Mouse (Mus musculus) kidney, adult 2 months (tissue): ENCODE measurements around the gene Mrps27. TPM values are rescaled to one million over a fixed set of nuclear protein-coding genes. Genes with fewer than 3 reads are reported as not detected.
A peak's percentile ranks its signal among the peaks of the same experiment; 100 is the strongest.

Source experiments
- DNase-seq: peaks from one replicate; pipeline ENCODE4 v3.0.0; 2021
- H3K27ac ChIP-seq: fragments of 200-500 bp; 2 replicates; pipeline ENCODE4 v1.5.1; 2012; ENCODE audit warnings: low read depth, low read length, control low read depth, inconsistent platforms; ENCODE audit not compliant: insufficient read depth
- H3K27me3 ChIP-seq: fragments of 200-500 bp; replicated peaks from 2 replicates; pipeline ENCODE4 v1.6.1; 2012; ENCODE audit warnings: mild to moderate bottlenecking, moderate library complexity, low read length, inconsistent platforms; ENCODE audit not compliant: control insufficient read depth, insufficient read depth
- H3K36me3 ChIP-seq: fragments of 200-500 bp; 2 replicates; pipeline ENCODE4 v1.6.1; 2012; ENCODE audit warnings: mild to moderate bottlenecking, moderate library complexity, low read length, inconsistent platforms; ENCODE audit not compliant: control insufficient read depth, insufficient read depth
- H3K4me1 ChIP-seq: fragments of 200-500 bp; 2 replicates; pipeline ENCODE4 v1.6.1; 2011; ENCODE audit warnings: low read length; ENCODE audit not compliant: control insufficient read depth, insufficient read depth
- H3K4me3 ChIP-seq: fragments of 200-500 bp; 2 replicates; pipeline ENCODE4 v1.5.1; 2011; ENCODE audit warnings: mild to moderate bottlenecking, low read depth, low read length, control low read depth; ENCODE audit not compliant: insufficient read depth
- CTCF ChIP-seq: fragments of 200-500 bp; conservative IDR thresholded peaks from 2 replicates; pipeline ENCODE4 v1.5.1; 2011; ENCODE audit warnings: low read depth, mild to moderate bottlenecking, control low read depth, low read length, moderate library complexity, mixed read lengths; ENCODE audit not compliant: insufficient read depth, insufficient read length
- POLR2A ChIP-seq: fragments of 200-500 bp; IDR thresholded peaks from one replicate; pipeline ENCODE4 v1.6.1; 2011; ENCODE audit warnings: low read depth, low read length, control low read depth
- WGBS: fragments of 180-500 bp; shearing (Covaris S2); methylation state at CpG from one replicate; pipeline ENCODE4 v1.1.7; 2018; 5-methylcytosine and 5-hydroxymethylcytosine counted together
- polyA plus RNA-seq: library from polyadenylated mRNA; depleted of rRNA; stranded (reverse); fragments of >200 nt; gene quantifications from 2 replicates; pipeline ENCODE4 v1.2.3, GENCODE M21; 2012

Mrps27 gene
- polyA plus RNA-seq, 1 experiment = 26.7 TPM

DNA sequence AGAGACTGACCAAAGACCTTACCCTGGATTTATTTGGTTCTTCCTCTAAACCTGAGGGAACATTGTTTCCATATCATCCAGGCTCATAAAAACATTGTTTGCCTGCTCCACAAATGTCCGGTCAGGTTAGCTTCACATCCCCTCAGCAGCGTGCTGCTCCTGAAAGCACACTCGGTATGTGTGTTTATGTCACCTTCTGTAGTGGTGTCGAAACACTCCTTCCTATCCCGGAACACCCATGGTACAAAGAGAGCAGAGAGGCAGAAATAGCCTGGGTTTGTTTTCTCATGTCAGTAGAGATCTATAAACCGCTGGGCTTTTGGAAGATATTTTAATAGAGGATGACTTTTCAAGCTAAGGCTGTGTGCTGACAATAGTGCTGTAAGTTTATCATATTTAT, 32.5 kb downstream of the Mrps27 start:
- Histone ChIP-seq H3K4me3 (no peak overlapping the region), H3K36me3 (no peaks in the 10 kb centered on the region), H3K27me3 (no peaks in the 10 kb centered on the region), H3K4me1 (no peaks in the 10 kb centered on the region), H3K27ac (no peak overlapping the region)
- 84% methylated on average over 6 of the region's 6 CpGs for WGBS
- no peak for DNase-seq
- TF ChIP-seq CTCF (no peak), POLR2A (no peak)

DNA sequence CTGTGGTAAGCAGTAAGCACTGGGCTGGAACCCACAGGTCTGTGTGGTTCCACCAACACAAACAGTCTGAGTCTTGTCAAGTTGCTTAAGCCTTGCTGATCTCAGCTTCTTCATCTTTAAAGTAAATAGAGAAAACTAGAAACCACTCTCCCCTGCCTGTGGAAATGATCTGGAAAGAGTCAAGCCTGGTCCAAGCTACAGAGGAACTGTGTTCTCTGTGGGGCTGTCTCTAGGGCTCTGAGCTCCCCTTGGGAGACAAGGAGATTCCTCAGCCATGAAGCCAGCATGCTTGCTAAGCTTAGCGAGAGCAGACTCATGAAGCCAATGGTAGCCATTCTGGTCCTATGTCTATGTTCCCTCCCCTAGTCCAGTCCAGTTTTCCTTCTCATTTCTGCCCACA, 33.6 kb downstream of the Mrps27 start:
- 88% methylated on average over 1 of the region's 1 CpGs for WGBS
- no peak for DNase-seq
- Histone ChIP-seq H3K4me1 (no peaks in the 10 kb centered on the region), H3K27ac (no peak overlapping the region), H3K36me3 (no peaks in the 10 kb centered on the region), H3K27me3 (no peaks in the 10 kb centered on the region), H3K4me3 (no peak overlapping the region)
- TF ChIP-seq POLR2A (no peak), CTCF (no peak)

DNA sequence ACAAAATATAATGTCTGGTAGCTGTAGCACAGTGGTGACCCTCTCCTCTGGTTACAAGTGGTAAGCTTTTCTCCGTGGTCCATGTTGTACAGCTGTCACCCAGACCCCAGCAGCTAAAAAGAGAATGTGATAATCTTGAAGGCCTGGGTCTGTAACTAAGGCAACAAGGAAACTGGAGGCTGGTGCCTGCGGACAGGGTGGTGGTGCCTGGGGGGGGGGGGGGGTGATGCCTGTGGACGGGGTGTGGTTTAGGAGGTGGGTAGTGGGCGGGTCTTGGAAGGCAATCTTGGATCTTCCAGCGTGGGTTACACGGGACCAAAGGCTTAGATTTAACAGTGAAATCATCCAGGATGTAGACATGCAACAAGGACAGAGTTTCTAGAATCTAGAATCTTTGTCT, 37.8 kb downstream of the Mrps27 start:
- H3K27ac ChIP-seq = no peak overlapping the region
- no peaks in the 10 kb centered on the region for H3K36me3 ChIP-seq
- H3K27me3 ChIP-seq = no peaks in the 10 kb centered on the region
- H3K4me3 ChIP-seq = no peak overlapping the region
- TF ChIP-seq POLR2A = no peak
- 58% methylated on average over 6 of the region's 6 CpGs for WGBS
- DNase-seq = no peak
- H3K4me1 ChIP-seq = no peaks in the 10 kb centered on the region; the same call in 1 of the 2 replicates

DNA sequence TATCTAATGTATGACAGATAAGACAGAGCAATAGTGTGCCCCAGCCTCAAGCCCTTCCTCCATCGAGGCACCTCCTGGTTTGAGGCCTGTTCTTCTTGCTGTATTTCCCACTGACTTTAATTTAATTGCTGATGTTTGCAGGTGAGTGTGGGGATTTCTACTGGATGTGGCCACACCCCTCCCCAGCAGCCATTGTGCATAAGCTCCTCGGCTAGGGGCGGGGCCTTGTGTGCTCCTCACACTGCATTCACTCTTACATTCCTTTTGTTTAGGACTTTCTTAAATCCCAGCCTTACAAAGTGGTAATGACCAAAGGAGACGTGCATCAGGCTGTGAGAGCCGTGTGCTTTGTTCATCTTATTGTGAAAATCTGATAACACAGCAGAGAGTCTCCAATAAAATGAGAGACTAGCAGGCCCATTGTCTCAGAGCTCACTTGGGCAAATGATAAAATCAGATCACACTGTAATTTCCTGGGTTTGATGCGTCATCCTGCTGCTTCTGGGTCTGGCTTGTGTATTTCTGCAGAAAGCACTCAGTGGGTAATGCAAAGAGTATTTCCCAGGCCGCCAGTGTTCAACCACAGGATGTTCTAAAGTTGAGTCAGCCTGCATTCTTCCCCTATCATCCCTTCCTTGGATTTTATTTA, 40.1 kb downstream of the Mrps27 start:
- TF ChIP-seq CTCF (no peak), POLR2A (no peak)
- no peaks in the 10 kb centered on the region; the same call in 1 of the 2 replicates for H3K4me1 ChIP-seq
- no peak overlapping the region for H3K27ac ChIP-seq
- peak; percentile 43 for DNase-seq
- no peak overlapping the region for H3K4me3 ChIP-seq
- 80% methylated on average over 7 of the region's 7 CpGs for WGBS
- no peaks in the 10 kb centered on the region for H3K36me3 ChIP-seq
- no peaks in the 10 kb centered on the region for H3K27me3 ChIP-seq

DNA sequence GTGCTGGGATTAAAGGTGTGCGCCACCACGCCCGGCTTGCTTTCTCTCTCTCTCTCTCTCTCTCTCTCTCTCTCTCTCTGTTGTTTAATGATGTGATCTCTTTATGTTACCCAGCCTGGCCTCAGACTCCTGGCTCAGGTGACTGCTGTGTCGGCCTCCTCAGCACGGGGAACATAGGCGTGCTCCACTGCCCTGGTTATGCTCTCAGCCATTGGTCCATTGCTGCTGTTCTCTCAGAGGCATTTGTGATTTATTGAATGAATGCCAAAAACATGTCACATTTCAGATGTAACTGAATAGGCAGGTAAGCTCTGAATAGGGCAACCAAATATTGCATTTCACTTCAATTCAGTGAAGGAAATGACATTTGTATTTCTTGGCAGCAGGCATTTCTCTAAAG, 41.3 kb downstream of the Mrps27 start:
- H3K27ac ChIP-seq = no peak overlapping the region
- 61% methylated on average over 6 of the region's 6 CpGs for WGBS

DNA sequence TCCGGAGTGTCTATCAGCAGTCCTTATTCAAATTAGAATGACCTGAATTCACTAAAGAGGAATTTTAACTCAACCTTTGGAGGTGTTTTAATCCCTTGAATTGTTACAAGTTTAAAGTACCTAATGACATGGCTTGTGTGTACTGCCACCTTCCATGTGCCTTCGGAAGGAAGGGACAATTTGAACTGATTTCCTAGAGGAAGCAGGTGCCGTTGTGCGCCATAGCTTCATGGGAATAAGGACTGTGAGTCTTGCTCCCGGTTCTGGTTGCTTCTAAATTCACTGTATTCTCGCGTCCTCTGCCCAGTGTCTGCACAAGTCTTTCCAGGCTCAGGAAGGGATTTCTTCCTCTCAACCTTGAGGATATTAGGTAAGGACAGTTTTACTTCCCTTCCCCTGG, 41.8 kb downstream of the Mrps27 start:
- DNase-seq = no peak
- no peak for TF ChIP-seq POLR2A
- TF ChIP-seq CTCF = no peak
- no peak overlapping the region for H3K27ac ChIP-seq
- no peaks in the 10 kb centered on the region for H3K36me3 ChIP-seq
- no peaks in the 10 kb centered on the region for H3K27me3 ChIP-seq
- H3K4me3 ChIP-seq = no peak overlapping the region
- 73% methylated on average over 7 of the region's 7 CpGs for WGBS
- no peaks in the 10 kb centered on the region; the same call in 1 of the 2 replicates for H3K4me1 ChIP-seq

More for the DNA sequence above, 41.3 kb downstream of the Mrps27 start:
- DNase-seq = no peak
- TF ChIP-seq CTCF (no peak), POLR2A (no peak)
- Histone ChIP-seq H3K36me3 (no peaks in the 10 kb centered on the region), H3K27me3 (no peaks in the 10 kb centered on the region), H3K4me1 (no peaks in the 10 kb centered on the region; the same call in 1 of the 2 replicates), H3K4me3 (no peak overlapping the region)

DNA sequence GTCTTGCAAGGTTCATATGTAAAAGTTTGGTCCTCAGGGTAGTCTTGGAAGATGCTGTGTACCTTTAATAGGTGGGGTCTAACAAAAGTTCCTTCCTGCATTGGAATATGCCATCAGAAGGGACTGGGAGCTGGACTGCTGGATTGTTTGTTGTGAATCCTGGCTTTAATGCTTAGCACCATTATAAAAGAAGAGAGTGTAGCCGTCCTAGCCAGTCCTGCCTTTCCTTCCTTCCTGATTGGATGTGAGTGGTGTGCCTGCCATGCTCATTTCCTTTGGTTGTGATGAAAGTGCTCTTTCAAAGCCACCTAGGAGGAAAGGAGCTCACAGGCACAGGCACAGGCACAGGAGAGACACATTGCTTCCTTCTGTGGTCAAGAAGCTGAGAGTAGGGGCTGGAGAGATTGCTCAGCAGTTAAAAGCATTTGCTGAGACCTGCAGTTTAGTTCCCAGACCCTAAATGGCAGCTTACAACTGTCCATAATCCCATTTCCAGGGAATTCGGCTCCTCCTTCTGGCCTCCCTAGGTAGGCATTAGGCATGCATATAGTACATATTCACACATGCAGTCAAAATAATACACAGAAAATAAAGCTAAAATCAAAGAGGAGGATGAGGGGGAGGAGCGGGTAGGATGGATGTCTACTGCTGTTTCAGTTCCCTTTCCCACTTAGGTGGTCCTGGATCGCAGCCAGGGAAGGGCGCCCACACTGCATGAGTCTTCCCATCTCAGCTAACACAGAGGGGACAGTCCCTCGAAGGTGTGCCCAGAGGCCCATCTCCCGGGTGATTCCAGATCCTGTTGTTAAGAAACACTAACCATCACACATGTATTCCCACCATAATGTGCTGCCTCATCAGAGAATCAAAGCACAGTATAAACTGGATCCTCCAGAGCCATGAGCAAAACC, 43.6 kb downstream of the Mrps27 start:
- H3K36me3 ChIP-seq = no peaks in the 10 kb centered on the region
- H3K27ac ChIP-seq = no peak overlapping the region
- no peak for DNase-seq
- H3K4me3 ChIP-seq = no peak overlapping the region
- TF ChIP-seq POLR2A = no peak
- no peak for TF ChIP-seq CTCF
- WGBS = 67% methylated on average over 7 of the region's 7 CpGs
- H3K4me1 ChIP-seq = no peaks in the 10 kb centered on the region; the same call in 1 of the 2 replicates
- no peaks in the 10 kb centered on the region for H3K27me3 ChIP-seq
